Mouse (Mus musculus) embryo, embryonic 9.5 days (tissue): ENCODE measurements around the gene Ogdh.
"Not testable (repeated sequence)": the region's sequence is repeated elsewhere in the genome, so short reads cannot be mapped to it uniquely, and the experiment has no call there.

Experiments
- DNase-seq: peaks from one replicate; pipeline ENCODE4 v3.0.0-alpha.2; 2017; ENCODE audit errors: extremely low spot score

The Ogdh gene

GRCm38 (mm10) chr11:6291401-6292115 is at the start of gene Ogdh:
Ogdh (plus strand) TSS chr11:6291633.
- peak; percentile 99 for DNase-seq

- no peak for DNase-seq
Observed at GRCm38 (mm10) chr11:6244707-6245106, 46.7 kb upstream of the Ogdh start.

- no peak for DNase-seq
Observed at GRCm38 (mm10) chr11:6252248-6252647, 39.2 kb upstream of the Ogdh start.

GRCm38 (mm10) chr11:6252824-6253223 is 38.6 kb upstream of the Ogdh start:
- DNase-seq = no peak

GRCm38 (mm10) chr11:6254602-6255001 is 36.8 kb upstream of the Ogdh start:
- DNase-seq = not testable (repeated sequence)

GRCm38 (mm10) chr11:6256490-6257072 is 34.9 kb upstream of the Ogdh start:
- DNase-seq = no peak

DNA sequence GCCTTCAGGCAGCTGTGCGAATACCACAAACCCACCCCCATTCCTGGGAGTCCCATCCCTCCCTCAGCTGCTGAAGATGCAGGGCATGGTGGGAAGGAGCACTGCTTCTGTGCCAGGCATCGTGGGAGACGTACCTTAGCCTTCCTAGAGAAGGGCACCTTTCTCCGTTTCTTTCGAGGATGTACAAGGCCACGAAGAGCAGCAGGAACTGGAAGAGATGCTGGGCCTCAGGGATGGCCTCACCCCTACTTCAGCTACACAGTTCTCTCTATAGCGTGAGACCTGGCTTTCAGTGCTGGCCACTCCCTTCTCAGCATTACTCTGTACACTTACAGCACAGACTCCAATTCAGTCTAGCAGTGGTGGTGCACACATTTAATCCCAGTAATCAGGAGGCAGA is 32.0 kb upstream of the Ogdh start:
- DNase-seq = no peak

DNA sequence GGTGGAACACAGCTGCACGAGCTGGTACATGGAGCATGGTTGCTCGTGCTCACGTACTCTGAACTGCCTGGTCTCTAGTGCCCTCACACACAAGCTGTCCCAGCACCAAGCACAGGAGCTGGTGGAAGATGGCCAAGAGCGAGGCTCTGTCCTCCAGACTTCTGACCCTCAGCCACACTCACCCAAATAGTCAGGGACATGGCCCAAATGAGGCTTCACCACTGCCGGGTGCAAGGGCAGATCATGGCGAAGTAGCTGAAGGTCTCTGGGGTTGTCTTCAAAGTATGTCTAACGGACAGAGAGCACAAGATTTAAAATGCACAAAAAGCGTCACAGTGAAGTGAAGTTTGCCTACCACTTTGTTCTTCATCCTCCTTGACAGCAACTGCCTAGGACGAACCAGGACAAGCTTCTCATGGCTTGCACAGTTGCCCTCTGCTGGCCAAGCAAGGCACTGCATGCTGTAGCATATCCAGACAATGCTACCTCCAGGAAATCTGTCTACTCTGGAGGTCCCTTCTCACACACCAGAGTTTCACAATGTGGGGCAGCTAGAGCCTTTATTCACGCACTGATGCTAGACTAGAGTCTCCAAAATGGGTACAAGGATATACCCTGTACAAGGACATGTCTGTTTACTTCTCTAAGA is 29.9 kb upstream of the Ogdh start:
- peak; percentile 73 for DNase-seq

DNA sequence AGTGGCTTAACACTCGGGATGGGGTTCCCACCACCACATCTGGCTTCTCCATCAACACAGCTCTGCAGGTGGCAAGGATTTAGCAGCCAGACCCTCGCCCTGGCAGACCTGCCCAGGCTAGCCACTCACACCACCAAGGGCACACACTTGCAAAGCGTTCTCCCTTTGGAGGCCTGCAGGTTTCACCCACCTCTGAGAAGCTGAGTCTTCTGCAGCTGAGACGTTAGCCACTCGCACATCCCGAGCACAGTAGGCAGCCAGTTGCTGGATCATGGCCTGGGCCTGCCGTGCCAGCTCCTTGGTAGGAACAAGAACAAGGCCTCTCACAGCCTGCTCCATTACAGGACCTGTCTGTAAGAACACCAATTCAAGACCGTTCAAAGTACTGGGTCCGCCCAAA is 24.8 kb upstream of the Ogdh start:
- DNase-seq = no peak

DNA sequence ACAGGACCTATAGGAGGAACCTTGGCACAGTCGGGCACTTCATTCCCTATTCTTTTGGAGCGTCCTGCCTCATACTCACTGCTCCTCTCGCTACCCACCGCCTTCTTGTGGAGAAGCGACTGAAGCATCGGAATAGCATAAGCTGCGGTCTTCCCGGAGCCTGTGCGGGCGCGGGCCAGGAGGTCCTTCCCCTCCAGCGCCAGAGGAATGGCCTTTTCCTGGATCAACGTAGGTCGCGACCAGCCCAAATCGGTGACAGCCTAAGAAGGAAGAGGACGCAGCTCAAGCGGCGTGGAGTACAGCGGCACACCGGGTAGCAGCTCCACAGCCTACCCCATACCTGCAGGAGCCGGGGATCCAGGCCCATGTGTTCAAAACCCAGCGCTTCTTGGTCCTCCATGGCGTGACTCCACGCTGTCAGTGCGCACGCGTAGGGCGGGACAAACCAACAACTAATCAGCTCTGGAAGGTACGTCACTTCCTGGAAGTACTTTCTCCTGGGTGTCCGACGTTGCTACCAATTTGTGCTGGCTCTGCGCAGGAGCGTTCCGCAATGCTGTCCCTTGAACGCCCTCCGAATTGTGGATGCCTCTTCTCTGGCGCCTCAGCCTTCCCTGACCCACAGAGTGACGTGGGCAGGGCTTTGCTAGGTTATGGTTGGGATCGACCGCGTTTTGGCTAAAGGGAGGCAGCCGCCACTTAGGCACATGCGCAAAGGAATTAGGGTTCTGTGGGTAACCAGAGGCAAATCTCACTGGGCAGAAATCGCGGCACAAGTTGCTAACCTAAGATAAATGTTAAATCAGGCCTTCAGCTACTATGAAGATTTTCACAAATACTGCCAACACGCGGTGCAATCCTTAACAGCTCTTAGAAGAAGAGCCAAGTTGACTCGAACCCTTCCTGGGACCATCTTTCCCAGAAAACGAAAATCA is 23.8 kb upstream of the Ogdh start, which contains the start of gene Ddx56:
Ddx56 (minus strand) TSS at position 453 of the 935 bp plus-strand sequence.
- peak; percentile 91 for DNase-seq

GRCm38 (mm10) chr11:6273607-6274006 is 17.8 kb upstream of the Ogdh start:
- no peak for DNase-seq

- peak; percentile 94 for DNase-seq
Observed at GRCm38 (mm10) chr11:6274387-6275093, 16.9 kb upstream of the Ogdh start, which contains the start of gene Tmed4. Tmed4 (minus strand) TSS chr11:6274870.

DNA sequence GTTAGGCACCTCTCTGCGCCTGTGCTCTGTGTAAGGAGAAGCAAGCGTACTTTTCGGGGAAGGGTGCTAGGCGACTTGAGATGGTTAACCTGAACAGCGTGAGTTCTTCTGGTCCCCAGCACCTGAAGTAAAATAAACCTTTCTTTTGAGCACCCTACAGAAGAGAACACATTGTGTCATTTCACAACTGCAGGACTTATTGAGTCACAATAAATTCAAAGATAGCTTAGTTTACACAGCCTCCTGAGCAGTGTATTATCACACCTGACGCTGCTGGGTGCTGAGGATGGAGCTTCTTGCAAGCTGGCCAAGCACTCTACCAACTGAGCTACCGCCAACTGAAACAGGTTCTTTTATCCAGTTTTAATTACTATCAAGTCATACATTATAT is 16.3 kb upstream of the Ogdh start:
- no peak for DNase-seq

DNA sequence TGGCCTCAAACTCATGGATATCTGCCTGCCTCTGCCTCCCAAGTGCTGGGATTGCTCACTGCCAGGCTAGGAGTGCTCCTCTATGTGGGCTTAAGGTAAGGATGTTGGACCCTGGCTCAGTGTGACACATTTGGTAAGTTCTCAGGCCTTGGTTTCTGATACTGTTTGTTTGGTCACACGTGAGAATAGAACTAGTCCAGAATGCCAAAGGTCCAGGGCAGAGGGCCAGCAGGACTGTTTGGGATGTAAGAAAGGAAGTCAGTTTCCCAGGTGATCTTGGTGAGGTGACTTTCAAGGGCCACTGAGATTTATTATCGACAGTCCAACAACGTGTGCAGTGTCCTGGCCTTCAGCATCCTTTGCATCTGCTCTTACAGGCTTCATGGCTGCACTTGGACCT is 15.0 kb upstream of the Ogdh start:
- no peak for DNase-seq

DNA sequence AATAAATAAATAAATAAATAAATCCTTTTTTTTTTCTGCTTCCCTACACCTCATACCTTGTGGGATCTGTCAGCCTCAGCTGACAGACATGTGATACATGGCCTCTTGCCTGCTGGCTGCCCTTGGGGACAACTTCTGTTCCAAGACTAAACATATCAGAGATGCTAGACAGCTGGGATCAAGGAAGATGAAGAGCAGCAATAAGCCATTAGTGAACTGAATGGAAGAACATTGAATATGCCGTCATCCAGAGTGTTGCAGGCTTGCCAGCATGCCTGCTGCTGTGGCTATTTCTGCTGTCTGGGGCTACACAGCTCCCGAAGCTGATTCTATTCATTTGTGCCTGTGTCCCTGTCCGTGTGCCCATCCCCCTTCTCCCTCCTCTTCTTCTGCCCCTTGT is 8.5 kb upstream of the Ogdh start:
- no peak for DNase-seq

GRCm38 (mm10) chr11:6290138-6290537 is 1.3 kb upstream of the Ogdh start:
- DNase-seq = no peak

DNA sequence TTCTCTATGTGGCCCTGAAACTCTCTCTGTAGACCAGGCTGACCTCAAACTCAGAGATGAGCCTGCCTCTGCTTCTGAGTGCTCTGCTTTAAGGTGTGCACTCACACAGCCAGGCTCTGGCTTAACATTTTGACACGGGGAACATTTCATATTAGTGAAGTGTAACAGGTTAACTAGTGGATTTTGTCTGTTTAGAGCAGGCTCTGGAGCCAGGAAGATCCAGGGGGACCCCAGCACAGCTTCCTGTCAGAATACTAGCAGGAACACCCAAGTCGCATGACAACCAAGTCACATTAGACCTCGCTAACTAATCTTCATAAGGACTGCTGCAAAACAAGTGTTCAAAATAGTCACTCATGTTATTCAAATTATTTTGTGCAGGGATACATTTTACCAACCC is 550 bp upstream of the Ogdh start:
- no peak for DNase-seq

- DNase-seq = peak; percentile 64
Observed at GRCm38 (mm10) chr11:6292116-6292987, 919 bp downstream of the Ogdh start.

- no peak for DNase-seq
Observed at GRCm38 (mm10) chr11:6292988-6293349, 1.5 kb downstream of the Ogdh start.

DNA sequence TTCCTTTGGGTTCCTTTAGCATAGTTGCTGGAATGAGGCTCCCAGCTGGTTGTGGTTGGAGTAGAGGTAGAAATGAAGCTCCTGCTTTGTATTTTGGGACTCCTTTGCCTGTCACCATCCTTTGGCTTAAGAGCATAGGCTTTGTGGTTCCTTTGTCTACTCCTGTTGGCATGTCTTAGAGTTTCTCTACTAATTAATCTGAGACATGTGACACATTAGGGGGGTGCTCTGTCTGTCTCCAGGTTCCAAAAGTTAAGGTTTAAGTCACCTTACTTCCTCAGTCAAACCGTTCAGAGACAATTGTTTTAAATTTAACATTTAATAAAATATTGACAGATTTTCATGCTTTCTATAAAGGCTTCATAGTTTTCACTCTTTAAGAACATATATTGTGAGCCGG is 2.2 kb downstream of the Ogdh start:
- no peak for DNase-seq
